Mouse (Mus musculus) bone marrow, adult 2 months (tissue): Measurements from ENCODE around the gene Lrrc51.

Experiments
- CTCF ChIP-seq: fragments of 200-500 bp; IDR thresholded peaks from 2 replicates; pipeline ENCODE4 v1.5.1; 2011; ENCODE audit warnings: low read length, control low read depth; ENCODE audit not compliant: control insufficient read depth, insufficient read depth
- POLR2A ChIP-seq: fragments of 200-500 bp; IDR thresholded peaks from 2 replicates; pipeline ENCODE4 v1.6.1; 2011; ENCODE audit warnings: low read depth, mild to moderate bottlenecking, control low read depth, low read length, borderline replicate concordance; ENCODE audit not compliant: control insufficient read depth

DNA sequence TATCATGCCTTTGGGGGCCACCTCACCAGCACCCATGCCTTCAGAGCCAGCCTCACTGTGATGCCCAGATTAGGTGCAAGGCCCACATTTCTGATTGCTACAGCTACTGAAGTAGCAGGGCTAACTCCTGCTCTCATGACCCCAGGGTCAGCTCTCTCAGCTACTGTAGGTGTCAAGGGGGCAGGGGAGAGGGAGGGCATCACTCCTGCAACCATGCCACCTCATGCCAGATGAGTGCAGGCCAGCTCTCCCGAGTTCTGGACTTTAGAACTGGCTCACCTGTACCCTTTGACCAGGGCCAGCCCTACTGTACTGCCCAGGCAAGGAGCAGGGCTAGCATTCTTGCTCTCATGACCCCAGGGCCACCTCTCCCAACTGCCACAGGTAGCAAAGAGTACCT is 49.0 kb upstream of the Lrrc51 start:
- no peak for TF ChIP-seq CTCF
- TF ChIP-seq POLR2A, result no peak
